Mouse (Mus musculus): ENCODE results near the gene Olfr616. TPM values are rescaled to one million over a fixed set of nuclear protein-coding genes. Genes with fewer than 3 reads are reported as not detected.
"Not testable (repeated sequence)": the region's sequence is repeated elsewhere in the genome, so short reads cannot be mapped to it uniquely, and the experiment has no call there.

Olfr616 gene
- not detected for total RNA-seq (2021)
- long read RNA-seq, experiment 1 = 0 reads
- long read RNA-seq, experiment 2 = 0 reads

DNA sequence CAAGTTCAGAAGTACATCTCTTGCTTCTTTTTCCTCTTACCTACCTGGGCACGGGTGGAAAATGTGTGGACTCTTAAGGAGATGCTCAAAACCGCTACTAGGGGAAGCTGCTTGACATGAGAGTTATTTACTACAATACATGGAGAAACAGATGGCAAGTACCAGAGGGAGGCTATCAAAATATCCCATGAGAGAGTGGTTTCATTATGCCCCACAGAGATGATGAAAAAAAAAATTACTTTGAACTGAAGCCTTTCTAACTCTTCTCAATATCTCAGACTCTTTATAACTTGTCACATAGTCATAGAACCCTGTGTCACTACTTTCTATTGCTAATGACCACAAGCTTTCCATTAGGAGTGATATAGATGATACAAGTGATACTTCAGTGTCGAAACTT, at the start of gene Olfr616:
Olfr616 (minus strand) TSS at position 101 of the 400 bp plus-strand sequence.
- DNase-seq (ENCODE audit: low spot score in 2 of 2) = no peak

DNA sequence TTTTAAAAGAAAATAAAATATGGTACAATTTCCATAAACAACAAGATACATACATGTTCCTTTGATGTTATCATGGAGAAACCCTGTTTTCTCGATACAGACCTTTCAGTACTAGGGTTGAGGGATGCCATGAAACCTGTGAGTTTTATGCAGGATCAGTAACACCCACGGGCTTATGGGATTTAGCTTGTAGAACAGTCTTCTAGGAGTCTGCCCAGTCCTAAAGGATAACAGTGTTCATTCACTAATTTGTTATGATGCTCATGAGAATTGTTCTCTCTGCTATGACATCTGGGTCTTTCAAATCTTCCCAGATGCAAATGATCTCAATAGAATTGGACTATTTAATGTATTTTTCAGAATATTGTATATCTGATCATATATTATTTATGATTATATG, 43.5 kb upstream of the Olfr616 start, which contains the start of gene Olfr620:
Olfr620 (minus strand) TSS at position 101 of the 400 bp plus-strand sequence.
- no peak for DNase-seq (ENCODE audit: low spot score in 2 of 2)

DNA sequence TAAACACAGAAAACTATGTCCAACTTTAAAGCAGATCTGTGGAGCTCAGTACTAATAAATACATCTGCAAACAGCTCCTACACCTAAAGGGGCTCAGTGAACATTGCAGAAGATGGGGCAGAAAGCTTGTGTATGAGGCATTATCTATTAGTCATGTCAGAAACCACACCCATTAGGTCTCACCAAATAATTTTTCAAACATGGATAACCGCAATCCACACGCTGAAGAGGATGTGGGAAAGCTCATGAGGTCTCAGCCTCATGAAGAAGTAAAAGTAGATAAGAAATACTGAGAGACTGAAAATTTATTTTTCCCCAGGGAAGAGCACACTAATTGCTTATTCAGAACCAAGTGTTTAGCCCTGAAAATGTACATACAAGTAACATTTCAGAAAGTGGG, 38.5 kb upstream of the Olfr616 start:
- no peak for DNase-seq (ENCODE audit: low spot score in 2 of 2)

DNA sequence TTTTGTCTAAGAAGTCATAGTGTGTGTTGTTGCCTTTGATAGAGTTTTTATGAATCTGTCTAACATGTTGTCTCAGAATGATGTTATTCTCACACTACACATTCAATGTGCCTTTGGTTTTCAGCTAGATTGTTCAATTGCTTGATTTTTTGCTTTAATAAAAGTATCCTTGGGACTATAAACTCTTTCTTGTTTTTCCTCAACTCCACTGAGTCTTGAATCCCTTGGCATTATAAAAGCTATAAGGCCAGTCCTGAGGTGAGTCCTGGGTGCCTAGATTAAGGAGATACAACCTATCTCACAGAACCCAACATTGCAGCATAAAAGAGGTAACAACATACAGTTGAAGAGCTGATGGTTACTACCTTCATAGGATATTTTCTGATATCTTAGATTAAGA, 31.3 kb upstream of the Olfr616 start, which contains the start of gene Olfr619:
Olfr619 (plus strand) TSS at position 301 of the 400 bp plus-strand sequence.
- no peak for DNase-seq (ENCODE audit: low spot score in 2 of 2)

DNA sequence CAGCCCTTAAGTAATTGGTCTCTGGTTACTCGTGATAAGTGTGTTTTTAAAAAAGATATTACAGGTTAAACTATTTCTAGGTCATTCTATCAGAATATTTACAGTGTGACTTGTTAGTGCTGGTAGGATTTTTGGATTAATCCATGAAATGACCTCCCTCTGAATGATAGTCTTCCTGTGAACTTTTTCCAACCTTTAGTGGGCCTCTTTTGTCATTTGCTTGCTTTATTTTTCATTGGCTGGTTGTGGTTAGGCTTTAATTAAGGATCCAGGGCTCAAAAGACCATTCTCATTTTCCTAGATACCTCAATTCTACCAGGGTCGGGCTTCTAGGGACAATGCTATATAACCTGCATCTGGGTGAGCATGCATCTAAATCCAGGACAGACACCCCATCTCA, 20.9 kb upstream of the Olfr616 start, which contains the start of gene Olfr618:
Olfr618 (plus strand) TSS at position 301 of the 400 bp plus-strand sequence.
- DNase-seq (ENCODE audit: low spot score in 2 of 2) = no peak

DNA sequence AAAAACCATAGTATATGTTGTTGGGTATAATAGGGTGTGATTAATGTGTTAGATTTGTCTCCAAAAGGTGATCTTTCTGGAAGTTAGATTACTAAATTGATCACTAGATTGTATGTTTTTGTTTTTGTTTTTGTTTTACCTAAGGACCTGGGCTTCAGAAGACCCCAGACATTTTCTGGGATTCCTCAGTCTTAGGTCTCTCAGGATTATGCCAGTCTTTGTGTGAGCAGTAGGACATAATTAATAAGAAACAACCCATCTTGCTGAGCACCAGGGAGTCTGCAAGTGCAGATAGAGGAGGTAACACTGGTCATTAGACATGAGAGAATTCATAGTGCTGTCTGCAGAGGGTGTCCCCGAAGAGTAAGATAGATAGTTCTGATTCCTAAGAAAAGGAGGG, 3.8 kb upstream of the Olfr616 start, which contains the start of gene Olfr617:
Olfr617 (plus strand) TSS at position 301 of the 400 bp plus-strand sequence.
- no peak for DNase-seq (ENCODE audit: low spot score in 2 of 2)

DNA sequence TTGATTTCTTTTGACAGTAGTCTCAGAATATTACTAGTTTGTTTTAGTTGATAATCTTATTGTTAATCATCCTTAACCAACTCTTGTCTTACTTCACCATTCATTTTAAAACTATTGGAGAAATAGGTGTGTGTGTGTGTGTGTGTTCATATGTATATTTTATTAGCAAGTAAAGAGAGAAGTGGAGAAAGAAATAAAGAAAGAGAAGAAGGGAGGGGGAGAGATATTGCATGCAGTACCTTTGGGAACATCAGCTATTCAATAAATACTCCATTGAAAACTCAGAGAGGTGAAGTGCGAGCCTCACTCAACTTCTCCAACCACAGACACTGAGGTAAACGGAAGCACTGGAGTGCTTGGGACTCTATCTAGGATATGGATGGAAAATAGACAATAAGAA, 13.2 kb downstream of the Olfr616 start, which contains the start of gene Olfr615:
Olfr615 (plus strand) TSS at position 301 of the 400 bp plus-strand sequence.
- no peak for DNase-seq (ENCODE audit: low spot score in 2 of 2)

DNA sequence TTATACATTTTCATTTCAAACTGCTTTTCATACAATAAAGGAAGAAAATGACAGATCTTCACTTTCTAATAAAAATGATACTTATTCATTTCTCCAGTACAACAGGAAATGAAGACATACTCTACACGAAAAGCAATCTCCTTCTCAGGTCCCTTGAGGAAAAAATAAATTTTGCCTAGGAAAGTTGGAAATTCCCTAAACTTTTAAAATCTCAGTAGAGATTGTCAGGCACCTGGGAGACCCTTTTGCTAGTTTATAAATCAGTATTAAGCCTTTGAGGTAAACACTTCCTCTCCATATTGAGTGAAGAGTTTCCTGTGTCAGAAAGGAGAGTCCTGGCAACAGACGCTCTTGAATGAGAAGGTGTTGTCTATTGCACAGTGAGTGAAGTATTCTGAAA, 21.2 kb downstream of the Olfr616 start, which contains the start of gene Olfr613:
Olfr613 (plus strand) TSS at position 301 of the 400 bp plus-strand sequence.
- no peak for DNase-seq (ENCODE audit: low spot score in 2 of 2)

GRCm38 (mm10) chr7:103542617-103543016, 26.3 kb downstream of the Olfr616 start, which contains the start of gene Olfr612:
Gene Olfr612, minus strand, starts transcription at chr7:103542717.
- DNase-seq (ENCODE audit: low spot score in 2 of 2) = not testable (repeated sequence)

GRCm38 (mm10) chr7:103520746-103521145, 48.2 kb downstream of the Olfr616 start, which contains the start of gene Olfr611:
Gene Olfr611, minus strand, starts transcription at chr7:103520846.
- DNase-seq (ENCODE audit: low spot score in 2 of 2) = not testable (repeated sequence)

Small RNAs within 50 kb of the gene (microRNA-seq; reads per million reads assigned to microRNA genes)
- not detected for gene Gm26506

Other genes starting within 250 kb of the Olfr616 start
- not detected for gene Olfr598, start 245.6 kb downstream of the Olfr616 start, total RNA-seq (2021)
- gene Olfr599, start 233.2 kb downstream of the Olfr616 start, total RNA-seq (2021) = not detected
- not detected for gene Olfr600, start 219.5 kb downstream of the Olfr616 start, total RNA-seq (2021)
- gene Olfr601, start 206.5 kb downstream of the Olfr616 start, total RNA-seq (2021) = not detected
- gene Olfr603, start 183.0 kb downstream of the Olfr616 start, total RNA-seq (2021) = not detected
- gene Usp17lc, start 154.1 kb downstream of the Olfr616 start, total RNA-seq (2021) = not detected
- not detected for gene Olfr605, start 123.7 kb downstream of the Olfr616 start, total RNA-seq (2021)
- gene Olfr606, start 120.1 kb downstream of the Olfr616 start, total RNA-seq (2021) = not detected
- gene Olfr607, start 105.0 kb downstream of the Olfr616 start, total RNA-seq (2021) = not detected
- gene Olfr608, start 99.3 kb downstream of the Olfr616 start, total RNA-seq (2021) = not detected
- gene Olfr609, start 71.1 kb downstream of the Olfr616 start, total RNA-seq (2021) = not detected
- not detected for gene Olfr610, start 57.0 kb downstream of the Olfr616 start, total RNA-seq (2021)
- gene Olfr611, start 48.3 kb downstream of the Olfr616 start, total RNA-seq (2021) = not detected
- gene Olfr612, start 26.4 kb downstream of the Olfr616 start, total RNA-seq (2021) = not detected
- not detected for gene Olfr613, start 21.1 kb downstream of the Olfr616 start, total RNA-seq (2021)
- not detected for gene Olfr615, start 13.1 kb downstream of the Olfr616 start, total RNA-seq (2021)
- not detected for gene Olfr617, start 3.9 kb upstream of the Olfr616 start, total RNA-seq (2021)
- gene Olfr618, start 21.0 kb upstream of the Olfr616 start, total RNA-seq (2021) = not detected
- not detected for gene Olfr619, start 31.4 kb upstream of the Olfr616 start, total RNA-seq (2021)
- not detected for gene Olfr620, start 43.4 kb upstream of the Olfr616 start, total RNA-seq (2021)
- gene Olfr622, start 73.6 kb upstream of the Olfr616 start, total RNA-seq (2021) = not detected
- gene Olfr623, start 94.6 kb upstream of the Olfr616 start, total RNA-seq (2021) = not detected
- under 1 TPM in 1 of 2 experiments, not detected in 1; 0.06 TPM for gene Olfr624, start 102.0 kb upstream of the Olfr616 start, total RNA-seq (2021)
- not detected for gene Olfr625-ps1, start 113.6 kb upstream of the Olfr616 start, total RNA-seq (2021)
- not detected for gene Olfr243, start 145.5 kb upstream of the Olfr616 start, total RNA-seq (2021)
- not detected for gene Olfr628, start 161.2 kb upstream of the Olfr616 start, total RNA-seq (2021)
- not detected for gene Olfr629, start 175.8 kb upstream of the Olfr616 start, total RNA-seq (2021)
- gene Olfr630, start 188.2 kb upstream of the Olfr616 start, total RNA-seq (2021) = not detected
- gene Olfr69, start 202.5 kb upstream of the Olfr616 start, total RNA-seq (2021) = not detected
- gene Olfr68, start 210.6 kb upstream of the Olfr616 start, total RNA-seq (2021) = not detected
- not detected for gene Olfr67, start 222.7 kb upstream of the Olfr616 start, total RNA-seq (2021)
- gene Hbb-bt, start 244.9 kb upstream of the Olfr616 start, total RNA-seq (2021) = 100 to 1,000 TPM; 618 to 940 TPM

Data from adrenal gland, postnatal 4 days (tissue).